Mouse (Mus musculus) limb, embryonic 10.5 days (tissue): ENCODE measurements around the gene Ccnf. TPM values are rescaled to one million over a fixed set of nuclear protein-coding genes. Genes with fewer than 3 reads are reported as not detected.

Experiments
- DNase-seq: peaks from one replicate; pipeline ENCODE4 v3.0.0-alpha.2; 2017; ENCODE audit warnings: low spot score
- H3K27ac ChIP-seq: fragments of 300-500 bp; sonication (generic); 2 replicates; pipeline ENCODE4 v1.5.1; 2016; ENCODE audit warnings: mild to moderate bottlenecking
- H3K27me3 ChIP-seq: fragments of 300-500 bp; sonication (generic); 2 replicates; pipeline ENCODE4 v1.6.1; 2016; ENCODE audit warnings: low read depth, mild to moderate bottlenecking; ENCODE audit not compliant: poor library complexity, severe bottlenecking
- H3K36me3 ChIP-seq: fragments of 300-500 bp; sonication (generic); 2 replicates; pipeline ENCODE4 v1.6.1; 2016; ENCODE audit warnings: mild to moderate bottlenecking, moderate library complexity
- H3K4me1 ChIP-seq: fragments of 300-500 bp; sonication (generic); 2 replicates; pipeline ENCODE4 v1.6.1; 2016
- H3K4me3 ChIP-seq: fragments of 300-500 bp; sonication (generic); 2 replicates; pipeline ENCODE4 v1.5.1; 2016; ENCODE audit warnings: mild to moderate bottlenecking, moderate library complexity
- H3K9me3 ChIP-seq: fragments of 300-500 bp; sonication (generic); replicated peaks from 2 replicates; pipeline ENCODE4 v1.6.1; 2016; ENCODE audit warnings: mild to moderate bottlenecking
- WGBS: fragments of 180-500 bp; shearing (Covaris S2); methylation state at CpG from one replicate; pipeline ENCODE4 v1.1.7; 2016; 5-methylcytosine and 5-hydroxymethylcytosine counted together
- polyA plus RNA-seq: library from polyadenylated mRNA; unstranded; fragments of >200 nt; fragmentation: Nextera tagmentation; extraction: Ambion mirVana; gene quantifications from 2 replicates; pipeline ENCODE4 v1.2.1, GENCODE M21; 2016

The Ccnf gene
- 117 and 120 TPM in 2 replicates for polyA plus RNA-seq

- H3K27ac ChIP-seq = peak within 1 kb of the TSS; percentile 96
- peaks cover 9% of the 10 kb centered on the region for H3K4me1 ChIP-seq
- H3K36me3 ChIP-seq = peaks cover 33% of the 10 kb centered on the region
- peak within 1 kb of the TSS; percentile 64 for H3K4me3 ChIP-seq
- H3K27me3 ChIP-seq = no peaks in the 10 kb centered on the region
- under 1% methylated on average over 48 of the region's 48 CpGs for WGBS
- peak; percentile 94 for DNase-seq
- H3K9me3 ChIP-seq = no peaks in the 10 kb centered on the region
These were observed at the start of gene Ccnf for GRCm38 (mm10) chr17:24251320-24252069. TSS of gene Ccnf (minus strand) at chr17:24251484.

GRCm38 (mm10) chr17:24300651-24301050 lies 49.4 kb upstream of the Ccnf start:
- H3K27ac ChIP-seq = no peak overlapping the region
- DNase-seq = no peak
- H3K27me3 ChIP-seq = no peaks in the 10 kb centered on the region
- no peak overlapping the region for H3K4me3 ChIP-seq
- no peaks in the 10 kb centered on the region for H3K9me3 ChIP-seq
- WGBS = 79% methylated on average over 4 of the region's 4 CpGs
- no peaks in the 10 kb centered on the region for H3K36me3 ChIP-seq
- no peaks in the 10 kb centered on the region for H3K4me1 ChIP-seq

GRCm38 (mm10) chr17:24289338-24289737 lies 38.1 kb upstream of the Ccnf start:
- Histone ChIP-seq H3K4me1 (no peaks in the 10 kb centered on the region), H3K9me3 (no peaks in the 10 kb centered on the region), H3K36me3 (no peaks in the 10 kb centered on the region), H3K4me3 (no peak overlapping the region), H3K27me3 (no peaks in the 10 kb centered on the region), H3K27ac (no peak overlapping the region)
- 85% methylated on average over 5 of the region's 5 CpGs for WGBS
- no peak for DNase-seq

GRCm38 (mm10) chr17:24288477-24288876 lies 37.2 kb upstream of the Ccnf start:
- WGBS = 86% methylated on average over 9 of the region's 9 CpGs
- Histone ChIP-seq H3K9me3 (no peaks in the 10 kb centered on the region), H3K27me3 (no peaks in the 10 kb centered on the region), H3K27ac (no peak overlapping the region), H3K4me3 (no peak overlapping the region), H3K36me3 (no peaks in the 10 kb centered on the region), H3K4me1 (no peaks in the 10 kb centered on the region)
- no peak for DNase-seq

GRCm38 (mm10) chr17:24285680-24286079 lies 34.4 kb upstream of the Ccnf start:
- Histone ChIP-seq H3K9me3 (no peaks in the 10 kb centered on the region), H3K27me3 (no peaks in the 10 kb centered on the region), H3K4me3 (no peak overlapping the region), H3K36me3 (no peaks in the 10 kb centered on the region), H3K4me1 (no peaks in the 10 kb centered on the region), H3K27ac (no peak overlapping the region)
- no peak for DNase-seq
- 72% methylated on average over 3 of the region's 3 CpGs for WGBS

GRCm38 (mm10) chr17:24283266-24283818 lies 32.1 kb upstream of the Ccnf start:
- no peak overlapping the region for H3K27ac ChIP-seq
- H3K9me3 ChIP-seq = no peaks in the 10 kb centered on the region
- H3K27me3 ChIP-seq = no peaks in the 10 kb centered on the region
- 71% methylated on average over 9 of the region's 9 CpGs for WGBS
- no peak overlapping the region for H3K4me3 ChIP-seq
- H3K4me1 ChIP-seq = no peaks in the 10 kb centered on the region
- no peaks in the 10 kb centered on the region for H3K36me3 ChIP-seq
- DNase-seq = no peak

GRCm38 (mm10) chr17:24282637-24283036 lies 31.4 kb upstream of the Ccnf start:
- Histone ChIP-seq H3K27me3 (no peaks in the 10 kb centered on the region), H3K36me3 (no peaks in the 10 kb centered on the region), H3K4me3 (no peak overlapping the region), H3K27ac (no peak overlapping the region), H3K9me3 (no peaks in the 10 kb centered on the region), H3K4me1 (no peaks in the 10 kb centered on the region)
- no peak for DNase-seq
- 71% methylated on average over 4 of the region's 4 CpGs for WGBS

GRCm38 (mm10) chr17:24279907-24280306 lies 28.6 kb upstream of the Ccnf start:
- Histone ChIP-seq H3K4me3 (no peak overlapping the region), H3K36me3 (no peaks in the 10 kb centered on the region), H3K27me3 (no peaks in the 10 kb centered on the region), H3K9me3 (no peaks in the 10 kb centered on the region), H3K27ac (no peak overlapping the region), H3K4me1 (no peaks in the 10 kb centered on the region)
- no peak for DNase-seq
- 94% methylated on average over 4 of the region's 4 CpGs for WGBS

- Histone ChIP-seq H3K9me3 (no peaks in the 10 kb centered on the region), H3K4me1 (no peaks in the 10 kb centered on the region), H3K4me3 (no peak overlapping the region), H3K27me3 (no peaks in the 10 kb centered on the region), H3K36me3 (no peaks in the 10 kb centered on the region), H3K27ac (no peak overlapping the region)
- no peak for DNase-seq
- WGBS = 88% methylated on average over 1 of the region's 1 CpGs
These were observed 15.8 kb upstream of the Ccnf start for GRCm38 (mm10) chr17:24267133-24267532.

- H3K36me3 ChIP-seq = no peaks in the 10 kb centered on the region
- no peak for DNase-seq
- H3K27ac ChIP-seq = no peak overlapping the region
- no peaks in the 10 kb centered on the region for H3K4me1 ChIP-seq
- no peak overlapping the region for H3K4me3 ChIP-seq
- H3K27me3 ChIP-seq = no peaks in the 10 kb centered on the region
- WGBS = 92% methylated on average over 2 of the region's 2 CpGs
- no peaks in the 10 kb centered on the region for H3K9me3 ChIP-seq
These were observed 13.5 kb upstream of the Ccnf start for GRCm38 (mm10) chr17:24264766-24265165.

GRCm38 (mm10) chr17:24260516-24260915 lies 9.2 kb upstream of the Ccnf start:
- Histone ChIP-seq H3K9me3 (no peaks in the 10 kb centered on the region), H3K27me3 (no peaks in the 10 kb centered on the region)
- WGBS = 61% methylated on average over 4 of the region's 4 CpGs

GRCm38 (mm10) chr17:24259702-24260101 lies 8.4 kb upstream of the Ccnf start:
- H3K27ac ChIP-seq = no peak overlapping the region
- WGBS = 84% methylated on average over 5 of the region's 5 CpGs
- no peaks in the 10 kb centered on the region for H3K9me3 ChIP-seq
- no peak overlapping the region for H3K4me3 ChIP-seq
- H3K36me3 ChIP-seq = no peaks in the 10 kb centered on the region
- H3K4me1 ChIP-seq = no peaks in the 10 kb centered on the region
- H3K27me3 ChIP-seq = no peaks in the 10 kb centered on the region
- no peak for DNase-seq

More at GRCm38 (mm10) chr17:24260516-24260915, 9.2 kb upstream of the Ccnf start:
- H3K27ac ChIP-seq = no peak overlapping the region
- DNase-seq = no peak
- H3K36me3 ChIP-seq = no peaks in the 10 kb centered on the region
- no peak overlapping the region for H3K4me3 ChIP-seq
- H3K4me1 ChIP-seq = no peaks in the 10 kb centered on the region

- Histone ChIP-seq H3K27me3 (no peaks in the 10 kb centered on the region), H3K4me3 (no peak overlapping the region), H3K27ac (no peak overlapping the region), H3K4me1 (no peaks in the 10 kb centered on the region), H3K9me3 (no peaks in the 10 kb centered on the region), H3K36me3 (no peaks in the 10 kb centered on the region)
- 80% methylated on average over 4 of the region's 4 CpGs for WGBS
- no peak for DNase-seq
These were observed 7.7 kb upstream of the Ccnf start for GRCm38 (mm10) chr17:24258981-24259380.
